Mouse (Mus musculus) thymus, postnatal 0 days (tissue): ENCODE data around the gene Las1l. TPM values are rescaled to one million over a fixed set of nuclear protein-coding genes. Genes with fewer than 3 reads are reported as not detected.
A peak's percentile ranks its signal among the peaks of the same experiment; 100 is the strongest.
"Not testable (repeated sequence)": the region's sequence is repeated elsewhere in the genome, so short reads cannot be mapped to it uniquely, and the experiment has no call there.

ENCODE experiments used
- DNase-seq: peaks from one replicate; pipeline ENCODE4 v3.0.0-alpha.2; 2015; ENCODE audit warnings: low spot score
- polyA plus RNA-seq: library from polyadenylated mRNA; unstranded; fragments of >200 nt; fragmentation: Nextera tagmentation; extraction: Ambion mirVana; gene quantifications from 2 replicates; pipeline ENCODE4 v1.2.1, GENCODE M21; 2015

The Las1l gene
- polyA plus RNA-seq: 46.4 and 49.2 TPM in 2 replicates

DNA sequence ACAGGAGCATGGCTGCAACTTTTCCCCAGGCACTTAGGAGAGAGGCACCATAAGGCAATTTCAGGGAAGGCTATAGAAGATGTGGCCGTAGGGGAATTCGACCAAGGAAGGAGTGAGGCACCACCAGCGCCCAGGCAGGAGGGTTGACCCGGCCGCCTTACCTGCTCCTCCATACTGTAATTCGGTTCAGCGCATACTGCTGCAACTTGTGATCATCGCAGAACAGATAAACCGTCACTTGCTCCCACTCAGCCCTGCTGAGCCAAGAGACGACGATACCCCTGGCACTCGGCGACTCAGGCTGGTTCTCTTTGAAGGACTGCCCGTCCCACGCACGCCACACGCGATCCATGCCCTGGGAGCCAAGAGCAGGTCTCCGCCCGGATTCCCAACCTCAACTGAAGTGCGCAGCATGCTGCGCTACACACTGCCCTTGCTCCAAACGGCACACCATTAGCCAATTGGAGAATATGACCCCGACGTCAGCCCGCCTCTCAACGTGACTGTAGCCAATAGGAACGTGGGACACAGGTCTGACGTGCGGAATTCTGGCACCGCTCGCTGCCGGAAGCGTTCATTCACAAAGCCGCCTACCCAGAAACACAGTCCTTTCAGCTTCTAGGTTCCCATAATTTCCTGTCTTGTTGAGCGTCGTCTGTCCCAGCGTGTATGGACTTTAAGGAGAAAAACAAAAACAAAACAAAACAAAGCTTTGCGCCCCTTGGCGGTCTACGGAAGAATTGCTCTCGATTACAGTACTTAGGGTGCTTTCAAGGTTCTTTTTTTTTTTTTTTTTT is at the start of gene Las1l:
Gene Las1l, minus strand, starts transcription at position 466 of the 797 bp plus-strand sequence.
- DNase-seq: peak; percentile 91

- DNase-seq: no peak
Measured at GRCm38 (mm10) chrX:96006395-96006794, 49.6 kb upstream of the Las1l start.

GRCm38 (mm10) chrX:95999601-96000000 is 42.8 kb upstream of the Las1l start:
- DNase-seq: peak; percentile 27

GRCm38 (mm10) chrX:95993206-95993605 is 36.4 kb upstream of the Las1l start:
- no peak for DNase-seq

GRCm38 (mm10) chrX:95969936-95970335 is 13.2 kb upstream of the Las1l start:
- no peak for DNase-seq

DNA sequence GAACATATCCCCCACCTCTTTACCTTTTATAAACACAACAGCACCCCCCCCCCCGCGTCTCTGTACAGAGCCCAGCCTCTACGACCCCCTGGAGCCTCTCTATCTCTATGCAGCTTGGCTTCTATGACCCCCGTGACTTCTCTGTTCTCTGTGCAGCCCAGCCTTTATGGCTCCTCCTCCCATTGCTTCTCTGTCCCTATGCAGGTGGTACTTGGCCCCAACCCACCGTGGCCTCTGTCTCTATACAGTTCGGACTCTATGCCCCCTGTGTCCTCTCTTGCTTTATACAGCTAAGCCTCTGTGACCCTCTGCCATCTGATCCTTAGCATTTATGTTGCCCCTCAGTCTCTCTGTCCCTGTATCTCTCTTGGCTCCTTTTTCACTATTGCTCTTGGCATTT is 12.4 kb upstream of the Las1l start:
- DNase-seq: no peak

DNA sequence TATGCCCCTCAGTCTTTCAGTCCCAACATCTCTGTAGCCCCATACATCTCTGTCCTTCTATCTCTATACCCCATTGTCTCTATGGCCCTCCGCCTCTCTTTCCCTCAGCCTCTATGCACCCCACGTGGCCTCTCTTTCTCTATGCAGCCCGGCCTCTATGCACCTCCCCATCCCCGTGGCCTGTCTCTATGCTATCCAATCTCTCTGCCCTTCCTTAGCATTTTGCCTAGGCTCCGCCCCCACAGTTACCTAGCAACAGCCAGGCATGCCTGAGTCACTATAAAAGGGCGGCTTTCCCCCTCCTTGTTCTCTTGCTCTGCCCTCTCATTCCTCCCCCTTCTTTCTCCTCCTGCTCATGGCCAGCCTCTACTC is 11.8 kb upstream of the Las1l start:
- DNase-seq: peak; percentile 85

DNA sequence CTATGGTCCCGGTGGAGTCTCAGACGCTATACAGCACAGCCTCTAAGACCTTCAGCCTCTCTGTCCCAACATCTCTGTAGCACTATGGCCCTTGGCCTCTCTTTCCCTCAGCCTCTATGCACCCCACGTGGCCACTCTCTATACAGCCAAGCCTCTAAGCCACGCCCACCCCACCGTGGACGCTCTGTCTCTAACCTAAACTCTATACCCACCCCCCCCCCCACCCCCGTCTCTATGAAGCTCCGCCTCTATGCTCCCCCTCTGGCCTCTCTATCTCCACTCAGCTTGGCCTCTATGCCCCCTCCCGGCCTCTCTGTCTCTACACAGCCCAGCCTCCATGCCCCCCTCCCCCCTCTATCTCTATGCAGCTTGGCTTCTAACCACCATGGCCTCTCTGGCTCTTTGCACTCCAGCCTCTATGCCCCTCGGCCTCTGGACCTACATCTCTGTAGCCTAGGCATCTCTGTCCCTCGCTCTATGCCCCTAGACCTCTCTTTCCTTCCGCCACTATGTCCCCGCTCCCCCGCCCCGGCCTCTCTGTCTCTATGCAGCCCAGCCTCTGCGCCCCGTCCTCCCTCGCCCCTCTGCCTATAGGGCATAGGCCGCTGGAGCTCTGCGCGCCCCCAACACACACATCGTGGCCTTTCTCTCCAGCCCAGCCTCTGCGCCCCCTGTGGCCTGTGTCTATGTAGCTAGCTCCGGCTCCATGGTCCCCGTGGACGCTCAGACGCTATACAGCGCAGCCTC is 11.3 kb upstream of the Las1l start:
- peak; percentile 74 for DNase-seq

- DNase-seq: no peak
Measured at GRCm38 (mm10) chrX:95965036-95965435, 8.3 kb upstream of the Las1l start.

GRCm38 (mm10) chrX:95963366-95963765 is 6.6 kb upstream of the Las1l start:
- no peak for DNase-seq

DNA sequence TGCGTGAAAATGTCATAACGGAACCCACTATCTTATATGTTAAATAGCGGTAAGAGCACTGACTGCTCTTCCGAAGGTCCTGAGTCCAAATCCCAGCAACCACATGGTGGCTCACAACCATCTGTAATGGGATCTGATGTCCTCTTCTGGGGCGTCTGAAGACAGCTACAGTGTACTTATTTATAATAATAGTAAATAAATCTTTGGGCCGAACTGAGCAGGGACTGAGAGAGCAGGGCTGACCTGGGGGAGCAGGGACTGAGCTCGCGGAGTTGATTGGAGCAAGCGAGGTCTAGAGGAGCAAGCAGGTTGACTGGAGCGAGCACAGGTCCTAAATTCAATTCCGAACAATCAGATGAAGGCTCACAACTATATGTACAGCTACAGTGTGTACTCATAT is 699 bp upstream of the Las1l start:
- not testable (repeated sequence) for DNase-seq

GRCm38 (mm10) chrX:95950776-95951175 is 6.0 kb downstream of the Las1l start:
- peak; percentile 21 for DNase-seq

DNA sequence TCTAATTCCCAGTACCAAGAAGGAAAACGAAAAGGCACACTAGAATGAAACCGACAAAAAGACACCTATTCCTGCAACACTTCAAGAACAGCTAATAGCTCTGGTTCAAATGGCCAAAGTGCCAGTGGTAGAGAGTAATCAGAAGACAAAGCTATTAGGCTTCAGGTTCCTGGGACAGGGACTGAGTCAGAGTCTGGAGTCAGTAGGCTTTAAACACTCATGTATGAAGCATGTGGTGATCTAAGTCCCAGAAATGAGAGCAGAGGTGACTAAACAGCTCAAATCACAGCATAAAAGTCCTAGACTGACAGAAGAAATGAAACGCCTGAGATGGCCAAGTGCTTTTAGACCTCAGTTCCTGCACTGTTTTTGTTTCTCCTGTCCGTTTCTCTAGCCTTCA is 8.6 kb downstream of the Las1l start:
- DNase-seq: no peak

DNA sequence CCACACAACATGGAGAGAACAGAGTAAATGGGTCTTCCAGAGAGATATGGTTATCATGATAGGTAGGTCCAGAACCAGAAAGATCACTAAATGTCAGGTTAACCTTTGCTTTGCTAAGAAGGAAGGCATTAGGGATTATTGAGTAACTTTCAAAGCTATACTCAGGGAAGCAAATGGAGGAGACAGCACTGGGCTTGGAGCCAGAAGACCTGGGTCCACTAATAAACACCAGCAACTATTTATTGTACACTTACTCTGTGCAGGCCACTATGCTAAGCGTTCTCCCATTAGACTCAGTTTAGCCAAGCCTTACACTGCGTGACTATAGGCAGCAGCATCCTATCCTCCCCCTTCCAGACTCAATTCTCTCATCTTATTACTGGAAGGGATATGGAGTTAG is 11.3 kb downstream of the Las1l start:
- DNase-seq: no peak

- no peak for DNase-seq
Measured at GRCm38 (mm10) chrX:95935481-95935880, 21.3 kb downstream of the Las1l start.

DNA sequence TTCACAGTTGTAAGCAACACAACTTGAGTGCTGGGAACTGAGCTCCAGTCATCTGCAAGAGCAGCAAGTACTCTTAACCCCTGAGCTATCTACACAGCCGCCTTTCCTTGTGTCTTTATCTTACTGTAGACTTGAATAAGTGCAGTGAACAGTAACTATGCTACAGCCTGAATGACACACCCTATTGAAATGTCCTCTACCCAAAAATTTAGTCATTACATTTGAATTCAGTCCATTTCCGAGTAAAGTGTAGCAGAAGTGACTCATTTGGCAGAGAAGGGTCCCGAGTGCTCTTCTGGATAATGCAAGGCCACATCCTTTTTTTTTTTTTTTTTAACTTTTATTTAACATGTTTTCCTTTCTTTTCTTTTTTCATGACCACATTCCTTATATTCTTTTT is 54.0 kb downstream of the Las1l start:
- DNase-seq: no peak

Other genes with a start within 250 kb of the Las1l start
- gene Zc3h12b, start 245.3 kb downstream of the Las1l start, polyA plus RNA-seq: 1.9 and 3.0 TPM in 2 replicates
- gene Msn, start 139.1 kb upstream of the Las1l start, polyA plus RNA-seq: 186 and 211 TPM in 2 replicates